Mouse (Mus musculus) T-helper 2 cell (primary cell): ENCODE measurements at regions not wholly inside any gene's neighbourhood (a gene's known extent, or its start where the extent isn't known, plus 50 kb on each side); places are given as distances from the start of the nearest gene placed in this dataset.
"Not testable (repeated sequence)": the region's sequence is repeated elsewhere in the genome, so short reads cannot be mapped to it uniquely, and the experiment has no call there.

Experiments used
- in situ Hi-C: fragments of 300-600 bp; cut with MboI, MseI; formaldehyde crosslinking; loops from one replicate; pipeline ENCODE4 v1.15.1; 2025; ENCODE audit warnings: high pct_unique_total_duplicates

DNA sequence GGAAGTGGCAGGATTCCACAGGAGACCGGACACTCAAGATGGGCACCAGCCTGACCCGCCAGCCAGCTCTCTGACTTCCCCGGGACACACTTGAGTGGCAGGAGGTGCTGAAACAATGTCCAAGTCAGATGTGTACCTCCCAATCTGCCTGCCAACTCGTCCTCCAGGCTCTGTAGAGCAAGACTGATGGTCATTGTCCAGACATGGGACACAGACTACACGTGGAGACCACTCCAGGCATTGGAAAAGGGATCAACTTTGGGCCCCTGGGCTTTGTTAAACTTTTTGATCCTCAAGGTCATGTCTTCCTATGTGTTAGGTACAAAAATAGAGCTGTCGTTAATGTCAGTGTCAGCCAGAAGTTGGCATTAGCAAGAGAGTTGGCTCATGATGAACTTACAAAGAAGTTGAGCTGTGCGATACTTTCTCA, 214.6 kb downstream of the 3100002H09Rik start:
- in situ Hi-C loops: no loop called here

DNA sequence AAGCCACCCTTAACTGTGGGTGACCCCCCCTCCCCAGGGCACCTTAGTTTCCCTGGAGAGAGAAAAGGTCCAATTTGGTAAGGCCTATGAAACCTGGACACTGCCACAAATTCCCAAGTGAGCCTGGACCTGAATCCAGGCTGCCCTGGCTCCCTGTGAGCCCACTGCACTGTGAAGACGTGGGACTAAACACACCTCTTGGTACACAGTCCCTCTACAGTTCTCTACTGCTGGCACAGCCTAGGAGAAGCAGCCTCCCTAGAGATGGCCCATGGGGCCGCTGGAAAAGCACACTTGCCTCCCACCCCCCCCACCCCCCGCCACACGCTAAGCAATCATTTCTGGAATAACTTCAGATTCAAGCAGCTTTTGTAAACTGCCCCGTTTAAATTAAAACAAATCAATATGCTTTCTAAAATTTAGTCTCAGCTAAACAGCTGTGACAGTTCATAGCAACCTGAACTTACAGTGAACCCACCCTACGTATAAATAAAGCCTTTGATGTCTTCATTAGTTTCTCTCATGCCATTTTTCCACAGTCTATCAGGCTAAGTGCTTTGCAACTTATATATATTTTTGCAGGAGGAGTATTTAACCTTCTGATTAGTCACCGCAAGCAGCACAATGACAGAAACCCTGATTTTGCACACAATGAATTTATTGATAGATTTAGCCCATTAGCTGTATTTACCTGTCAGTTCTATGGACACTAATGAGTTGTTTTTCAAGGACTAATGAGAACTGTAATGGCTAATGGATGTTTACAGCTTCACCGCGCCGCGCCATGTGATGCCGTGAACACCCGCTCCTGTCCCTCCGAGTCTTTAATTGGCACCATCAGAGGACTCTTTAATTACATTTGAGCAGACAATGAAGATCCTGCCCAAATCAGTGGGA, 215.3 kb downstream of the 3100002H09Rik start:
- in situ Hi-C loops: no loop called here

DNA sequence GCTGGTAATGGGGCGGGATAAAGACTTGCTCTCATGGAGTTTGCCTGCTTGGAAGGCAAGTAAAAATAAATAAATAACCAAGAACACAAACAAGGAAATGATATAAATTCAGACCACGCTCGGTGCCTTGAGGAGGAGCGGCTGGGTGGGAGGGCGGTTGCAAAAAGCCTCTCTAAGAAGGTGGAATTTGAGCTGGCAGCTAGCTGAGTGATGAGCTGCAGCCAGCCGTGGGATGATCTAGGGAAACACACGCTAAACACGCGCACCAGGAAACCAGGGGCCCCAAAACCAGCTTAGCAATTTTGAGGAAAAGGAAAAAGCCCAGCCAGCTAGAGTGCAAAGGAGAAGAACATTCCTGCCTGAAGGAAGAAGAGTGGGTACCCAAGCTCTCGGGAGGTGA, 217.0 kb downstream of the 3100002H09Rik start:
- in situ Hi-C loops: no loop called here

DNA sequence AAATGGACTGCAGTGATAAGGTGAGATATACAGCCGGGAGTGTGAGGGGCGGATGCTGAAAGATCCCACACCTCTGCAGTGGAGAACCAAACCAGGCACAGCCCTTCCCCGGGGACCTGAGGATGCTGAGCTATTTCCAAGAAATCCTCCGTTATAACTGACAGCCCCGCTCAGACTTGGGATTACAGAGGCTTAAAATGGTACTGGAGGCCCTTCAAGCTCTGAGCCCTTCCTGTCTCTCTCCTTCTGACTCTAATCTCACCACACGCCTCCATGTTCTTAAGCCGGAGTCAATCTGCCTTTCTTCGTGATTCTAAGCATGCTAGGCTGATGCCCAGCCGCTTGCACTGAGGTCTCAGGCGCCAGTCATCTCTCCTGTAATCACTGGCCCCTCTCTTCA, 221.5 kb downstream of the 3100002H09Rik start:
- in situ Hi-C loops: no loop called here

DNA sequence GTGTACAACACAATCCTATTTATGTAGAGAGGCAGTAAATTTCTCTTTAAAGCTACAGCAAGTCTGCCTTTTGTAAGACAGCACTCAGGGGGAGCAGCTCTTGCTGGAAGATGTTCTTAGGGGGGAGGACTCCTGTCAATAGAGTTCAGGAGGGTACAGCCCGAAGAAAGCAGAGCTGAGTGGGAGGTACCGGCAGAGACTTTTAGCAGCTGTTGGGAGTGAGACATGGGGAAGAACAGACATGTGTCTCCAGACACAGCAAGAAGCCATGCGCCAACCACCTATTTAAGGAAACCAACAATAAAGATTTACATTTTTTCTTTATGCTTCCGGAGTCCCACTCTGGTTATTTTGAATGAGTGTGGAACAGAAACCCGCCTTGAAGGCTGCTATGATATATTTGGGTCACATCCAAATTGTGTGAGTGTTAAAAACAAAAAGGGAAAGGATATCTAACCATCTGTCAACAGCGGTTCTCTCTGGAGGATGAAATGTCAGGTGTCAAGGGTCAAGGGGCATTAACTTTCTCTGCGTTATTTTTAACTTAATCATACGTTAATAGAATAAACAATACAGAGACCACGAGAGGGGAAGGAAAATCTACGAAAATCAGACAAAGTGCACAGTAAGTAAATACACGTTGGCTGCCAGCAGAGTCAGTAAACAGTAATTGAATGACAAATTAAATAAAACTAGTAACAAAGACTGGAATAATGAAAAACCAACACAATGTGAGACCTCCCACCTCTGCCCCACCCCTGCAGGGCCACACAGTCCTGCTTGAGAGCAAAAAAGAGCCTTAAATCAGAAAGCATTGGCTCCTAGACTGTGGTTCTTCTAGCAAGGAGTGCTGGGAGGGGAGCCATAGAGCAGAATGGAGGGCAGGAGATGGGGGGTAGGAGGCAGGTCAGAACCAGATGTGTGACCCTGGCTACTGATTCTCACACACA, 225.2 kb downstream of the 3100002H09Rik start:
- in situ Hi-C loops: no loop called here

DNA sequence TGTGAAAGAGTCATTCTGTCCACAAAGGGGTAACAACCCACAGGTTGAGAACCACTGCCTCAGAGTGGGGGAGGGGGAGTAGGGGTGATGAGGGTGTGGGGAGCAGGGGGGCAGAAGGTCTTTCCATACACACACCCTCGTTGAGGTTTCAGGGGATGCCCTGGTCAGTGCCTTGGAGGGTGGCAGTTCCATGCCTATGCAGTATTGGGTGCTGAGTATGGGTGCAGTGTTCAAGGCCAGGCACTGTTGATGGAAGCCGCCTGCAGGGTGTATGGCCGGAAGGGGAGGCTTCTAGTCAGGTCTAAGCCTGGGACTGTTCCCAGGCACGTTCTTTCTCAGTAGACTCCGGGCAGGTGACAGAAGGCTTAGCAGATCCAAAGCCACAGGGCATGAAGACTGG, 234.1 kb downstream of the 3100002H09Rik start:
- in situ Hi-C loops: no loop called here

DNA sequence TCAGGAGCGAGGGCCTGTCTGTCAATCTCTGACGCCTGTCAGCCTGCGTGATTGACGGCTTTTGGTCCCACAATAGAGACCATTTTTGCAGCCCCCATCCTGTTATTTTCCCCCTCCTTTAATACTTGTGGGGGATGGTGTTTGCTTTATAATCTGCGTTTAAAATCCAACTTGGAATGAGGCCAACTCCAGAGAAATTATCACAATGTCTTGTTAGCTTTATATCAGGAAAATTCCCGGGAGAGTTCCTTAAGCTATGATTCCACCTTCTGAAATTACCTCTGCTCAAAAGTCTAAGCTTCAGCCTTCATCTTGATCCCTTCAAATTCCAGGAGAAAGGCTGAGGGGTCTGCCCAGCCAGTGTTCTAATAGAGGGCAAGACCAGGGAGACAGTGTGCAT, 235.0 kb downstream of the 3100002H09Rik start:
- in situ Hi-C loops: no loop called here

DNA sequence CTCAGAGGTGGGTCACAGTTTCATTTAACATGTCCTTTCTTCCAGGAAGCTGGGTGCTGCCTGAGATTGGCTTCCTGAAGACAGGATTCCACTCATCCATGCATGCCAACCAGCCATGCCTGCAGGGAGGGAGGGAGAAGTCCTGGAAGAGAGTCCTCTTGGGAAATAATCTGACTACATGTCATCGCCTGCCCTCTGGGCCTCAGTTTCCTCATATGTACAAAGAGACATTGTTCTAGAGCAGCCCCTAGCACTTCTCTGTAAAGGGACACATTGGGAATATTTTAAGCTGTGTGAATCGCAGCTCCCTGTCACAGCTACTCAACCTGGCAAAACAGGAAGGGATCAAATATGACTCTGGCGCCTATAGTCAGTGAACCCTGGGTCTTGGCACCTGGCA, 241.8 kb downstream of the 3100002H09Rik start:
- in situ Hi-C loops: no loop called here

DNA sequence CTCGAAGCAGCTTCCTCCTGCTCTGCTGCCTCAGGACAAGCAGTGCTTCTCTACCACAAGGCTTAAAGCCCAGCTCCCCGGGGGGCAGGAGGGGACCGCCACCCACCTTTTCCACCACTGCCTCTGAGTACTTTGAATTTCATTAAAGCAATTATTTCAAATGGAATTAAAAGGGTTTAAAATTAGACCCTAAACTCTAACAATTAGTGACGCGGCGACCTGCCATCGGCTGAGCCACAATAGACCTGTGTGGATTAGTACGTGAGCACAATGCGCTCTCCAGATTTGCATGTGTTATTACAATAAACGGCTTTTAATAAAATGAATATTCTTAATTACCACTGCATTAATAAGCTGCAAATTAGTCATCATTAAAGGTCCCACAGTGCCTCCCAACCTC, 242.5 kb downstream of the 3100002H09Rik start:
- in situ Hi-C loops: no loop called here

DNA sequence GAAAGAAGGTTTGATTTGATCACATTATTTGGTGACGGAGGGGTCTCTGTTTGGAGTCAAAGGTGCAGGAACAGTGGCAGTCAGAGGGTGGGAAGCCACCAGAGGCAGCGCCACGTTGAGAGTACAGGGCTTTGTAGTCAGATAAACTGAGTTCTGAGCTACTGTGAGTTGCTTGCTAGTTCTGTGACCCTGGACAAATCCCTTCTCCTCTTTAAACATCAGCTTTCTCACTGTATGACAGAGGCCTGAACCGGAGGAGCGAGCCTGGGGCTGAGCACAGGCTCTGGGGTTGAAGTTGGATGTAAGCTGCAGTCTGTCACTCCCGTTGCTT, 250.1 kb downstream of the 3100002H09Rik start:
- in situ Hi-C loops: no loop called here

DNA sequence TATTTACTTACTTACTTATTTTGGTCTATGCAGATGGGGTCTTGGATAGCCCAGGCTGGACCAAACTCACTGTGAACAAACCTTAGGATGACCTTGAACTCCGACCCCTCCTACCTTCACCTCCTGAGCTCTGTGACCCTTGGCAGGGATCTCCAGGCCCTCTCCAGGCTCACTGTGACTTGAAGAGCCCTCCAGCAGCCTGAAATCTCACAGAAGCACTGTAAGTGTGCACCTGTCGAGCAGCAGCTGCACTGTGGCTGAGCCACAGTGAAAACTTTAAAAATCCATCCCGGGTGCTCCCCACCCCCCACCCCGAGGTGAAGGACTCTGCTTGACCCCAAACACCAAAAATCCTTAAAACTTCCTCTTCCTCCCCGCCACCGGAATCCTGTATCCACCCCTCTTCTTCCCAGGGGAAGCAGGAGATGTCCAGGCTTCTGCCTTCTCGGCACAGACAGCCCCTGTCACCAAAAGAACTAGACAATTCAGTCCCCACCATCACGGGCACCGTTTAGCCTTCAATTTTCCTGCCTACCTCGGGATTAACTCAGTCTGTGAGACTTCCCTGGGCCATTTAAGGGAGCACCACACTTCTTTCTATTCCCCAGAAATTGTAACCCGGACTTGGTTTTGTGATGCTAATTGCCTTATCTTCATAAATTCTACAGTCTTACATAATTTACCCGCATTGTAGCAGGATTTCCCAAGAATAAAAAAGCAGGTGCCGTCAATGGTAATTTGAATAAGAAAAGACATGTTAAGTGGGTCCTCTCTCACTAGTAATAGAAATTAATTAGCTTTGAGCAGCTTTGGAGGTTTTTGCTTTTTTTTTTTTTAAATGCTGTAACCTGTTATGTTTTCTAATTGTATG, 250.7 kb downstream of the 3100002H09Rik start:
- in situ Hi-C loops: no loop called here

DNA sequence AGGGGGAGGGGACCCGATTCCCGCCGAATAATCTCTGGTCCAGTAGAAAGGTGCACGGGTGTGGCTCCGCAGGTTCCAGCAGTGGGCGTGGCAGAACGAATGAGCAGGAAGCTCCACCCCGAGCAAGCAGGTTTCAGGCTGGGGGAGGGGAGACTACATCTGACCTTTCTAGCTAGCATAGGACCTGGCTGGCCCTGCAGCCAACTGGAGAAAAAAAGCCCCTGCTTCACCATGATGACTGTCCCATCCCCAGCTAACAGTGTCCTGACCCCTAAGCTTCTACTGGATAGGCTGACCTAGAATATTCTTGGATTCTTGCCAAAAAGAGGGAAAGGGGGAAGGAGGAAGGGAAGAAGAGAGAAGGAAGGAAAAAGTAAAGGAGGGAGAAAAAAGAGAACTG, 252.1 kb downstream of the 3100002H09Rik start:
- in situ Hi-C loops: not testable (repeated sequence)

DNA sequence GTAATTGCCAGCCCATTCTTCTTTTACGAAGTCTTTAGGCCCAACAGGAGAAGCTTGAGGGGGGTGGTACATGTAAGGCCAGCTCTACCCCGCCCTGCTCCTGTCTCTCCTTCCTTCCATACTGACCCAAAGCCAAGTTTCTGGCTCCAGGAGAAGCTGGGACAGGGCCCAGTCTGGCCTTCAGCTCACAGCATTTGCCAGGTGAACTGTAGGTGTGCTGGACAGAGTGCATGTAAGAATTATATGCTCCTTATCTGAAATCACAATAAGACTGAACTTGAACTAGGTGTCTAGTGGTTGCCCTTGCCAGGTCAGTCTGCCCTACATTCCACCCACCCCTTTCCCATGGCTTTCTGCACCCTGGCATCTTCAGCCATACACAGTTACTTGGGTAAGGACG, 260.2 kb downstream of the 3100002H09Rik start:
- in situ Hi-C loops: no loop called here

DNA sequence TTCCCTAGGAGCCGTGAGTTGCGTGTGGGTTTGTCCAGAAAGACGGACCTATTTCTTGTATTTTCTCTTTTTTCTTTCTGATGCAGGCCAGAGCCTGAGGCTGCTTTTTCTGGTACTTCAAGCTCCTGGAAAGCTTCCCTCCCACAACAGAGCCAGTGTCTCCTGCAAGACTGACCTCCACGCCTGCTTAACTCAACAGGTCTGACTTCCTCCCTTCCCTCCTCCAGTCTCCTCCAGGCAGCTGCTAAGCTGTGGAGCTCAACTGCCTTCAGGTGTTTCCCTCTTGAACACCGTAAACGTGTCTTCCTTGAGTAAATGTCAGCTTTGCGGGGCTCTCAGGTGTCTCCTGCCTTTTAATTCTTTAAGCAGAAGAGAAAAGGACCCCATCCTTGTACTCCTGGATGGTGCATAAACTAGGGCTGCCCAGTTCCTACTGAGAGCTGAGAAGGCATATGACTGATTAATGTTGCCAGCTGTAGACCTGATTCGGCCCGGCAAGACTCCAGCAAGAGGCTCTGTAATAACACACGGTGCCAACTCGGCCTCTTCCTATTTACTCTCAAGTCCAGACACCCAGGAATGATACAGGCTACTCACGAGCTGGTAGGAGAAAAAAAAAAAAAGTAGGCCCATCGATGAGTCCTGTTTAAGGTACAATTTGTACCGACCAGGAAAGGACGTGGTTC, 260.9 kb downstream of the 3100002H09Rik start:
- in situ Hi-C loops: no loop called here

DNA sequence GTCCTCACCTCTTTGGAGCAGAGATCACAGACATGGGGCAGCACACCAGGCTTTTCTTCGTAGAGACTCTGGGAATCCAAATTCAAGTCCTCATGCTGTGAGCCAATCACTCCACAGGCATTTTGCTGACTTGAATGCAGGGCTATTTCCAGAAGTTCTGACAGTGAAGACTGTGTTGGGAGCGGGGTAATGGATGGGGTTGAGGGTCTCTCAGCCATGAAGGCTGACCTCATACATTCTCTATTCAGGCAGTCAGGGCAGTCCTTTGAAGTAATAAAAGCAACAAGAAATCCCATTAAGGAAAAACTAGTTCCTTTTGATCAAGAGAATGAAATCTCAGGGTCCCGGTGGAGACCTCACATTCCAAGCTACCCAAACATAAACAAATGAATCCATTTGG, 261.5 kb downstream of the 3100002H09Rik start:
- in situ Hi-C loops: no loop called here

DNA sequence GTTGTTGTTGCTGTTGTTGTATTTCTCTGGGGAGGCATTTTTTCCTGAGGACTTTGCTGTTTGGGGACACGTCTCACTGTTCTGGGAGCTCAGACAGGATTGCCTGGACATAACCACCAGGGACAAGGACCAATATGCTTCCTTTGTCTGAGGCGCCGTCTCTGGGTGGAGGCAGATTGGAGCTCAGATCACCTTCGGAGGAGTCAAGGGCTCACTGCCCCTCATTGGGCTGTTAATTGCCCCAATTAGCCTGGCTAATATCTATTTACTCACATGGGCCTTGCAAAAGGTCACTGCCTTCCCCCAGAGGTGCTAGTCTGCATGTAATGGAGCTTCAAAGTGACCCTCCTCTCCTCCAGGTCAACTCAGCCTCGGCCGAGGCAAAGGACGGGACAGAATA, 270.5 kb downstream of the 3100002H09Rik start:
- in situ Hi-C loops: no loop called here

DNA sequence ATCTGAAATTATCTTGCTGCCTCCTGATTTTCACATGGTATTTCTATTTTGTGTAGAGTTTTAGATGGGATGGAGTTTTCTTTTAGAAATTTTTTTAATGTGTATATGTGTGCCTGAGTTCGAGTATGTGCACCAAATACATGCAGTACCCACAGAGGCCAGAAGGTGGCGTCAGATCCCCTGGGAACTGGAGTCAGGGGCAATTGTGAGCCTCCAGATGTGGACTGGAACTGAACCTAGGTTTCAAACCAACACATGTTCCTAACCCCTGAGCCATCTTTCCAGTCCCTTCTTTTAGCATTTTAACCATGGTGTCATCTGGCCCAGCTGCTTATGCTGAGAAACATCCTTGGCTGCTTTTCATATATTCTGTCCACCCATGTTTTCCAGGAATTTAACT, 274.9 kb downstream of the 3100002H09Rik start:
- in situ Hi-C loops: no loop called here

DNA sequence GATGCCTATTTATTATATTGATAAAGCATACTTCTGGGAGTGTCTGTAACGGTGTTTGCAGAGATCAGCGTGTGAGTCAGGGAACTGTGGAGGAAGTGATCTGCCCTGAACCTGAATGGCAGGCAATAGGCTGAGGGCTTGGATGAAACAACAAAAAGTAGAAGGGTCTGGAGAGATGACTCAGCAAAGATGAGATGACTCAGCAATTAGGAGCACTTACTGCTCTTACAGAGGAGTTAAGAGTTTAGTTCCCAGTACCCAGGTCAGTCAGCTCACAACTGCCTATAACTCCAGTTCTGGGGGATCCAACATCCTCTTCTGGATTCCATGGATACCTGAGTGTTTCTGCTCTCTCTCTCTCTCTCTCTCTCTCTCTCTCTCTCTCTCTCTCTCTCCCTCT, 277.6 kb downstream of the 3100002H09Rik start:
- in situ Hi-C loops: no loop called here

DNA sequence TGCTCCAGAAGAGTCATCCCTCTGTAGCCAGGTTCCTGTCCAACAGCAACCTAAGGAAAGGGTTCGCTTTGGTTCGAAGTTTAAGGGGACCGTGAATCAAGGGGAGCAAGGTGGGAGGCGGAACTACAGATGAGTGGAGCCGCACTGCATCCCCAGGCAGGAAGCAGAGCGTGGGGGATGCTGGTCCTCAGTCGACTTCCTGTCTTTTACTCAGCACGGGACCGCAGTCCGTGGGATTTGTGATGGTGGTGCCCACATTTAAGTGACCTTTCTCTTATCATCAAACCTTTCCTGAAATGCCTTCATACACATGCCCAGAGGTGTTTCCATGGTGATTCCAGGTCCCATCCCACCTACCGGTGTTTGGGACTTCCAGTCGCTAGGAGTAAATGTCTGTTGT, 278.2 kb downstream of the 3100002H09Rik start:
- in situ Hi-C loops: no loop called here

DNA sequence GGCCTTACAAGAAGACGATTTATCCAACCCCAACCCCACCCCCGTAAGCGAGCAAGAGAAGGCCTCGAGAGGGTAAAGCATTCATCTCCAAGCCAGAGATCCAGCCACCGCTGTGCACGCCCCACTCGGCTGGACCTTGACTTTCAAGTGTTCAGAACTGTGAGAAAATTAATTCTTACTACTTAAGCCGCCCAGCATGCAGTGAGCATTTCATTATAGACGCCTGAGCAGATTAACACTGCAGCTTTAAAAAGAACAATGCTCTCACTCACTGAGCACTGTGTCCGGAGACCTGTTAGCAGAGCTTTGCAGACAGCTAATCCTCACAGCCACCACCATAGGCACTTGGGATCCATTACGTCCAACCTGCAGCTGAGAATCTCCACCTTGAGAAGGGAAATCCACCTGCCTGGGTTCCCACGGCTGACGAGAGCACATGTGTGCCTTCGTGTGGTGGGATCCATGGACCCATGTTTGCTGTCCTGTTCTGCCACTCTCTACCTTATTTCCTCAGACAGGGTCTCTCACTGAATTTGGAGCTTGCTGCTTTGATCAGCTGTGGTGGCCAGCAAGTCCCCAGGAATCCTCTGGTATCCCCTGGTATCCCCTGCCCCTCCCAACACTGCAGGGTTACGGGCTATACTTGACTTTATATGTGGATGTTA, 281.4 kb downstream of the 3100002H09Rik start:
- in situ Hi-C loops: no loop called here

DNA sequence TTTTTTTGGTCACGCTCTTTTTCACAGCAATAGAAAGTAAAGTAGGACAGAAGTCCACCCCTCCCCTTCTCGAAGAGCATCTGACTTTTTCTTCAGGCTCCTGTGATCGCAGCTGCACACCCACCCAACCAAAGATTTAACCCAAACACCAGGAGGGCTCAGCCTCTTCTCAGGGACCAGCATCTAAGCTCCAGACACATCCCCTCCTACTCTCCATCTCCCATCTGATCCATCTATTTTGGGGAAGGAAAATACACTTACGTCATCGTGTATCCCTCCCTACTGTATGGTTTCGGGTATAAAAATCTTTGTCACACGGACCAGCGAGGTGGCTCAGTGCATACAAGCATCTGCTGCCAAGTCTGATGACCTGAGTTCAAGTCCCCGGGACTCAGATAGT, 284.3 kb downstream of the 3100002H09Rik start:
- in situ Hi-C loops: no loop called here
